Mouse (Mus musculus) bone marrow, adult 2 months (tissue): ENCODE results near the gene Ccsap.

Source experiments
- CTCF ChIP-seq: fragments of 200-500 bp; IDR thresholded peaks from 2 replicates; pipeline ENCODE4 v1.5.1; 2011; ENCODE audit warnings: low read length, control low read depth; ENCODE audit not compliant: control insufficient read depth, insufficient read depth
- POLR2A ChIP-seq: fragments of 200-500 bp; IDR thresholded peaks from 2 replicates; pipeline ENCODE4 v1.6.1; 2011; ENCODE audit warnings: low read depth, mild to moderate bottlenecking, control low read depth, low read length, borderline replicate concordance; ENCODE audit not compliant: control insufficient read depth

DNA sequence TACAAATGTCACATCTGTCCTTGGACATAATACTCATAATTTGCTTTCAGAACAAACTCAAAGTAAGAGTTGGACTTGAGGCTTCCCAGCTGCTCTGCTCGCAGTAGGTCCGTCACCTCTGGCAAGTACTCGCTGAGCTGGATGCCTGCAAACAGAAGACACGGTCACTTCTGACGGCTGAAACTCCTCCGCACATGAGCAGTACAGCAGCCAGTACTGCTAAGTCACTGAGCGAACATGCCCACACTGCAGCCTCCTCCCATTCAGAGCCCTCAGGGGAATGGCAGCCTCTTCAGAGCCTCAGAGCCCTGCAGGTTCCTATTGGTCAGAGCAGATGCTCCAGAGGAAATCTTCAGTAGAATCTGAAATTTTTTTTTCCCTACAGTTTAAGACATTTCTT is 39.4 kb upstream of the Ccsap start:
- TF ChIP-seq POLR2A: no peak
- TF ChIP-seq CTCF: no peak
